Mouse (Mus musculus) E14TG2a.4 (cell line): ENCODE measurements around the gene Rprd1b.

ENCODE experiments used
- H3K27me3 ChIP-seq: 2 replicates; pipeline ENCODE4 v1.6.1; 2014; ENCODE audit warnings: low read length, control low read depth; ENCODE audit not compliant: insufficient read depth
- H3K36me3 ChIP-seq: 2 replicates; pipeline ENCODE4 v1.6.1; 2014; ENCODE audit warnings: low read length, control low read depth; ENCODE audit not compliant: insufficient read depth
- H3K4me1 ChIP-seq: replicated peaks from 2 replicates; pipeline ENCODE4 v1.6.1; 2014; ENCODE audit warnings: low read depth, low read length, control low read depth
- H3K4me3 ChIP-seq: replicated peaks from 2 replicates; pipeline ENCODE4 v1.5.1; 2014; ENCODE audit warnings: mild to moderate bottlenecking, low read length
- H3K9me3 ChIP-seq: 2 replicates; pipeline ENCODE4 v1.6.1; 2014; ENCODE audit warnings: low read length, control low read depth
- CTCF ChIP-seq: conservative IDR thresholded peaks from 2 replicates; pipeline ENCODE4 v1.5.1; 2014; ENCODE audit warnings: low read length
- NANOG ChIP-seq: IDR thresholded peaks from 2 replicates; pipeline ENCODE4 v1.6.1; 2014; ENCODE audit warnings: borderline replicate concordance, low read length, mixed read lengths
- POU5F1 ChIP-seq: IDR thresholded peaks from 2 replicates; pipeline ENCODE4 v1.6.1; 2014; ENCODE audit warnings: low read length, borderline replicate concordance

Rprd1b gene

GRCm38 (mm10) chr2:158036408-158036807 is 8.1 kb downstream of the Rprd1b start:
- Histone ChIP-seq H3K4me3 (no peak overlapping the region), H3K9me3 (no peaks in the 10 kb centered on the region), H3K27me3 (no peaks in the 10 kb centered on the region), H3K4me1 (peaks cover 7% of the 10 kb centered on the region), H3K36me3 (peaks cover 61% of the 10 kb centered on the region)
- TF ChIP-seq CTCF (no peak), NANOG (no peak), POU5F1 (no peak)

- H3K36me3 ChIP-seq, result peaks cover 61% of the 10 kb centered on the region
- H3K27me3 ChIP-seq, result no peaks in the 10 kb centered on the region
- no peaks in the 10 kb centered on the region for H3K9me3 ChIP-seq
- peaks cover 6% of the 10 kb centered on the region; the same call in 1 of the 2 replicates for H3K4me1 ChIP-seq
- TF ChIP-seq NANOG (no peak), POU5F1 (no peak), CTCF (no peak)
- H3K4me3 ChIP-seq, result no peak overlapping the region
Measured at GRCm38 (mm10) chr2:158036953-158037352, 8.7 kb downstream of the Rprd1b start.

- Histone ChIP-seq H3K36me3 (peaks cover 61% of the 10 kb centered on the region), H3K4me3 (no peak overlapping the region), H3K27me3 (no peaks in the 10 kb centered on the region), H3K9me3 (no peaks in the 10 kb centered on the region), H3K4me1 (peaks cover under 1% of the 10 kb centered on the region; the same call in 1 of the 2 replicates)
- TF ChIP-seq CTCF (no peak), NANOG (no peak), POU5F1 (no peak)
Measured at GRCm38 (mm10) chr2:158037571-158037970, 9.3 kb downstream of the Rprd1b start.

- H3K36me3 ChIP-seq, result peaks cover 81% of the 10 kb centered on the region
- H3K4me1 ChIP-seq, result no peaks in the 10 kb centered on the region
- no peak overlapping the region for H3K4me3 ChIP-seq
- TF ChIP-seq CTCF, result no peak
- TF ChIP-seq POU5F1, result no peak
- no peak for TF ChIP-seq NANOG
- H3K9me3 ChIP-seq, result no peaks in the 10 kb centered on the region
- H3K27me3 ChIP-seq, result no peaks in the 10 kb centered on the region
Measured at GRCm38 (mm10) chr2:158039662-158040061, 11.4 kb downstream of the Rprd1b start.

GRCm38 (mm10) chr2:158040396-158040795 is 12.1 kb downstream of the Rprd1b start:
- Histone ChIP-seq H3K4me1 (no peaks in the 10 kb centered on the region), H3K27me3 (no peaks in the 10 kb centered on the region), H3K36me3 (peaks cover 88% of the 10 kb centered on the region), H3K4me3 (no peak overlapping the region), H3K9me3 (no peaks in the 10 kb centered on the region)
- TF ChIP-seq POU5F1 (no peak), NANOG (no peak), CTCF (no peak)

- no peak overlapping the region for H3K4me3 ChIP-seq
- no peaks in the 10 kb centered on the region for H3K9me3 ChIP-seq
- H3K4me1 ChIP-seq, result no peaks in the 10 kb centered on the region
- H3K27me3 ChIP-seq, result no peaks in the 10 kb centered on the region
- TF ChIP-seq CTCF (no peak), POU5F1 (no peak), NANOG (no peak)
- H3K36me3 ChIP-seq, result peaks cover 87% of the 10 kb centered on the region
Measured at GRCm38 (mm10) chr2:158043504-158043903, 15.2 kb downstream of the Rprd1b start.

GRCm38 (mm10) chr2:158046186-158046585 is 17.9 kb downstream of the Rprd1b start:
- peaks cover 84% of the 10 kb centered on the region for H3K36me3 ChIP-seq
- no peaks in the 10 kb centered on the region for H3K4me1 ChIP-seq
- no peaks in the 10 kb centered on the region for H3K9me3 ChIP-seq
- TF ChIP-seq CTCF (no peak), NANOG (no peak), POU5F1 (no peak)
- no peaks in the 10 kb centered on the region for H3K27me3 ChIP-seq
- H3K4me3 ChIP-seq, result no peak overlapping the region

GRCm38 (mm10) chr2:158047903-158048302 is 19.6 kb downstream of the Rprd1b start:
- Histone ChIP-seq H3K9me3 (no peaks in the 10 kb centered on the region), H3K36me3 (peaks cover 85% of the 10 kb centered on the region), H3K4me1 (no peaks in the 10 kb centered on the region), H3K27me3 (no peaks in the 10 kb centered on the region), H3K4me3 (no peak overlapping the region)
- TF ChIP-seq NANOG (no peak), CTCF (peak; percentile 64), POU5F1 (no peak)

- Histone ChIP-seq H3K4me1 (no peaks in the 10 kb centered on the region), H3K36me3 (peaks cover 78% of the 10 kb centered on the region), H3K27me3 (no peaks in the 10 kb centered on the region), H3K9me3 (no peaks in the 10 kb centered on the region), H3K4me3 (no peak overlapping the region)
- TF ChIP-seq NANOG, result no peak
- TF ChIP-seq POU5F1, result no peak
- TF ChIP-seq CTCF, result no peak
Measured at GRCm38 (mm10) chr2:158048718-158049117, 20.4 kb downstream of the Rprd1b start.
